Mouse (Mus musculus) midbrain, postnatal 0 days (tissue): ENCODE results near the gene Pfkfb2. TPM values are rescaled to one million over a fixed set of nuclear protein-coding genes. Genes with fewer than 3 reads are reported as not detected.

ENCODE experiments used
- ATAC-seq: fragments of 200-750 bp; cut with Nextera tagmentation; 2 replicates; pipeline ENCODE4 v1.8.0; 2017; ENCODE audit warnings: moderate number of reproducible peaks, mild to moderate bottlenecking, moderate TSS enrichment, moderate library complexity; ENCODE audit not compliant: low FRiP score
- DNase-seq: peaks from one replicate; pipeline ENCODE4 v3.0.0-alpha.2; 2015; ENCODE audit warnings: low spot score
- H3K27ac ChIP-seq: fragments of 300-500 bp; sonication (generic); 2 replicates; pipeline ENCODE4 v1.5.1; 2014; ENCODE audit warnings: low read depth, mild to moderate bottlenecking, low read length, mixed read lengths
- H3K27me3 ChIP-seq: fragments of 300-500 bp; sonication (generic); 2 replicates; pipeline ENCODE4 v1.6.1; 2014; ENCODE audit warnings: low read length, control low read depth, mixed read lengths; ENCODE audit not compliant: insufficient read depth
- H3K36me3 ChIP-seq: fragments of 300-500 bp; sonication (generic); 2 replicates; pipeline ENCODE4 v1.6.1; 2014; ENCODE audit warnings: low read length, control low read depth, mixed read lengths; ENCODE audit not compliant: insufficient read depth
- H3K4me1 ChIP-seq: fragments of 300-500 bp; sonication (generic); 2 replicates; pipeline ENCODE4 v1.6.1; 2014; ENCODE audit warnings: mild to moderate bottlenecking, control low read depth, antibody characterized with exemption, low read length, mixed read lengths; ENCODE audit not compliant: insufficient read depth
- H3K4me2 ChIP-seq: fragments of 300-500 bp; sonication (generic); 2 replicates; pipeline ENCODE4 v1.6.1; 2014; ENCODE audit warnings: low read depth, mild to moderate bottlenecking, low read length, mixed read lengths; ENCODE audit not compliant: poor library complexity, severe bottlenecking
- H3K4me3 ChIP-seq: fragments of 300-500 bp; sonication (generic); 2 replicates; pipeline ENCODE4 v1.5.1; 2014; ENCODE audit warnings: low read depth, mild to moderate bottlenecking, low read length, moderate library complexity
- H3K9ac ChIP-seq: fragments of 300-500 bp; sonication (generic); replicated peaks from 2 replicates; pipeline ENCODE4 v1.6.1; 2014; ENCODE audit warnings: mild to moderate bottlenecking, low read length, moderate library complexity, mixed read lengths; ENCODE audit not compliant: poor library complexity, severe bottlenecking
- H3K9me3 ChIP-seq: fragments of 300-500 bp; sonication (generic); 2 replicates; pipeline ENCODE4 v1.6.1; 2016; ENCODE audit warnings: low read length, control low read depth
- CTCF ChIP-seq: IDR thresholded peaks from 2 replicates; pipeline ENCODE4 v1.5.1; 2016; ENCODE audit warnings: antibody characterized with exemption, mild to moderate bottlenecking
- WGBS: fragments of 180-500 bp; shearing (Covaris S2); extraction: QIAGEN DNeasy Blood & Tissue Kit; methylation state at CpG from one replicate; pipeline ENCODE4 v1.1.7; 2014; 5-methylcytosine and 5-hydroxymethylcytosine counted together
- polyA plus RNA-seq: library from polyadenylated mRNA; unstranded; fragments of >200 nt; fragmentation: Nextera tagmentation; extraction: Ambion mirVana; gene quantifications from 2 replicates; pipeline ENCODE4 v1.2.1, GENCODE M21; 2015
- total RNA-seq: library from RNA; depleted of rRNA; stranded (reverse); fragments of >200 nt; gene quantifications from 2 replicates; pipeline ENCODE4 v1.2.3, GENCODE M21; 2014

Pfkfb2 gene
- total and polyA plus RNA-seq, 2 experiments from 2014 or later = 17.2 to 26.6 TPM

DNA sequence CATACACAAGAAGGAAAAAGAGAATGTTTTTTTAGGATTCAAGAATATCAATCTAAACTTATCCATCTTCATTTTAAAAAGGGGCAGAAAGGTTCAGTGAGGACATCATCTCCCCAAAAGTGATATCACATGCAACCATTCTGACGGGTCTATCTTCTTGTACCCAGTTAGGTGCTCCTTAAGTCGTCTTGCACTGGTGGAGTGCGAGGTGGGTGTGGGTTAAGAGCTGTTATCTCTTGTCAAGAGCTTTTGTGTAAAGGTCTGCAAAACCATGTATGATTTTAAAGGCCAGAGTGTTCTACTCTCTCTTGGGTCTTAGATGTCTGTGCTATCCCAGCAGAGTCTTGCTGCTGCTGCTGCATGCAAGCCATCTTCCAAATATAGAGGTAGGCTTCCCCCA is 17.8 kb upstream of the Pfkfb2 start:
- Histone ChIP-seq H3K9ac (no peak overlapping the region), H3K27me3 (no peaks in the 10 kb centered on the region), H3K27ac (no peak overlapping the region), H3K36me3 (no peaks in the 10 kb centered on the region), H3K4me2 (no peak overlapping the region), H3K4me1 (no peaks in the 10 kb centered on the region), H3K4me3 (no peak overlapping the region), H3K9me3 (no peaks in the 10 kb centered on the region)
- DNase-seq (no peak), ATAC-seq (no peak)
- WGBS = 91% methylated on average over 3 of the region's 3 CpGs
- no peak for TF ChIP-seq CTCF

DNA sequence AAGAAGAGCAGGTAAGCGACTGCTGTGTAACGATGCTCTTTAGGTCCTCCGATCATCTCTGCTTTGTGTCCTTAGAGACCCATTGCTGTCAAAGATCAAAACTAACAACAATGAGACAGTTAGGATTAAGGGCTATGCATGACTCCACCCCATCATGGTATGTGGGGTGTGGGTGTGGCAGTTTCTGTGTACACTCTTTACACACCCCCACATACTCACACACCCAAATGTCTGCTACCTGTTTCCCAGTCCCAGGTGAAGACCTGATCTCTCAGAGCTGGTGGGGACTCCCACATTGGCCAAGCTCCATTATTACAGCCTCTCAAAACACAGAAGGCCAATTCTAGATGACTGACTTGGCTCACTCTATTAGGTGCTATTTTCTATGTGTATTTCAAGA is 16.5 kb upstream of the Pfkfb2 start:
- Histone ChIP-seq H3K27me3 (no peaks in the 10 kb centered on the region), H3K4me3 (no peak overlapping the region), H3K9ac (no peak overlapping the region), H3K4me2 (no peak overlapping the region), H3K36me3 (no peaks in the 10 kb centered on the region), H3K9me3 (no peaks in the 10 kb centered on the region), H3K4me1 (no peaks in the 10 kb centered on the region), H3K27ac (no peak overlapping the region)
- no peak for DNase-seq
- TF ChIP-seq CTCF = no peak
- ATAC-seq = no peak
- 97% methylated on average over 3 of the region's 3 CpGs for WGBS

DNA sequence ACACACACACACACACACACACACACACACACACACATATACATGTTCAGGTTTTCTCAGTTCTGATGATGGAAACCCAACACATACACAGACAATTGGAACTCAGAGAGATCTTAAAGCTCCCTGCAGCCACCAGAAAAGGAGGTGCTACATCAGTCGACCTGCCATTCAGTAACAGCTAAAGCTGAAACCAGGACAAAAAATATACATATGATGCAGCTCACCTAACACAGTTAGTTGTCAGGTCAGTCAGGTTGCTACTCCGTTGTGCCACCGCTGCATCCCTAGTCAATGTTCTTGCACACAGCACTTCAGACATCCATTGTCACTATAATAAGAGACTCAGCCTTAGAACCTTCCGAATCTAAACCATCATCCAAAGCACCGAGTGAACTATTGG is 15.9 kb upstream of the Pfkfb2 start:
- DNase-seq (no peak), ATAC-seq (no peak)

DNA sequence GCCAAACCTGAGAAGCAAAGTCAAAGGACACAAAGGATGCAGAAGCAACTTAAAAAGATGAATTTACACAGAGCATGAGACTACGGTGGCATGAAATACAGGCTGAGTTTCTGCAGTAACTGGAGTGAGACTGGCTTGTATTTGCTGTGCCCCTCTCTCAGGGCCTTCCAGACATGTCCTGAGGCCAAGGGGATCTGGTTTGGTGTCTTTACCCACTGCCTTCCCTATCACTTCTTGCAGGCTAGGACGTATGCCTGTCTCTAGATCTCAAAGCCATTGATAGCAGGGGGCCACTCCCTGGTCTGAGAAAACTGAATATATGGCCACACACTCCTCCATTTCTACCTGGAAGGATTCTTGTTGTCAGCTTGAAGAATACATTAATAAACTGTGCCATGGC is 15.2 kb upstream of the Pfkfb2 start:
- no peak overlapping the region for H3K27ac ChIP-seq
- no peak for TF ChIP-seq CTCF
- H3K4me3 ChIP-seq = no peak overlapping the region
- H3K4me1 ChIP-seq = no peaks in the 10 kb centered on the region
- DNase-seq (no peak), ATAC-seq (no peak)
- no peak overlapping the region for H3K4me2 ChIP-seq
- WGBS = 78% methylated on average over 2 of the region's 2 CpGs
- H3K9ac ChIP-seq = no peak overlapping the region
- H3K9me3 ChIP-seq = no peaks in the 10 kb centered on the region
- H3K27me3 ChIP-seq = no peaks in the 10 kb centered on the region
- H3K36me3 ChIP-seq = no peaks in the 10 kb centered on the region

More for the DNA sequence above, 15.9 kb upstream of the Pfkfb2 start:
- WGBS = 92% methylated on average over 5 of the region's 5 CpGs
- no peak overlapping the region for H3K4me2 ChIP-seq
- no peak for TF ChIP-seq CTCF
- H3K4me1 ChIP-seq = no peaks in the 10 kb centered on the region
- H3K4me3 ChIP-seq = no peak overlapping the region
- no peaks in the 10 kb centered on the region for H3K36me3 ChIP-seq
- H3K9ac ChIP-seq = no peak overlapping the region
- no peaks in the 10 kb centered on the region for H3K27me3 ChIP-seq
- H3K9me3 ChIP-seq = no peaks in the 10 kb centered on the region
- H3K27ac ChIP-seq = no peak overlapping the region

DNA sequence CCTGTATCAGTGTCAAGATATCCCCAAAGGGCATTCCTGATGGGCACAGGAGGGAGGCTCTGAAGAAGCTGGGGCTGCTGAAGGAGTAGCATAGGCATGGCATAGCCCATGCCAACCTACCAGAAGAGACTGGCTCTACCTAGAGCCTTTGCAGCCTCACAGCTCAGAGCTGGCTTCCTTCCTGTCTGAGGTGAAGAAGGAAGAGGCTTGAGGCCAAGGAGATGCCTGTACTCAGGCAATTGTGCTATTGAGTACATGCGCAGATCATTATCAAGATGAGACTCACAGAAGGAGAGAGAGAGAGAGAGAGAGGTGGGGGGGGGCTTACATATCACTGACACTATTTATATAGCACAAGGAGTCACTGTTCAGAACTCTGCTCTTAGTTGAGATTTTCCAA is 14.7 kb upstream of the Pfkfb2 start:
- H3K9me3 ChIP-seq = no peaks in the 10 kb centered on the region
- ATAC-seq = no peak
- 92% methylated on average over 1 of the region's 1 CpGs for WGBS
- no peaks in the 10 kb centered on the region for H3K36me3 ChIP-seq
- no peak overlapping the region for H3K27ac ChIP-seq
- DNase-seq = no peak
- H3K9ac ChIP-seq = no peak overlapping the region
- H3K4me2 ChIP-seq = no peak overlapping the region
- no peak overlapping the region for H3K4me3 ChIP-seq
- no peaks in the 10 kb centered on the region for H3K27me3 ChIP-seq
- no peak for TF ChIP-seq CTCF
- H3K4me1 ChIP-seq = no peaks in the 10 kb centered on the region

DNA sequence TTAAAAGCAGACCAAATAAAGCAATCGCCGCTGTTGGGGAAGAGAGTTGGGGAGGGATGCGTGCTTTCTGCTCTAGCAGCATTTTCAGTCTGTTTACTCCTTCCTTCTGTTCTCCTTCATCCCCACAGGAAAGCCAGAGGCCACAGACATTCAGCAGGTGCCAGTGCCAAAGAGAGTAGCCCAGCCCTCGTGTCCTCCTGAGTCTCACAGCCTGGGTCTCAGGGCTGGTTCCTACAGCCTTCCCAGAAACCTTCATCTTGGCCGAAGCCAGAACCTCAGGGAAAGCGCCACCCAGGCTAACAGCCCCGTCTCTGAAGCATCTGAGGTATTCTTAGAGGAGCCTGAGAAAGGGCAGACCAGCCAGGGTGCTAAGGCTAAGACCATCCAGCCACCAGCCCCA is 13.1 kb upstream of the Pfkfb2 start:
- Histone ChIP-seq H3K27ac (no peak overlapping the region), H3K4me1 (no peaks in the 10 kb centered on the region), H3K9ac (no peak overlapping the region), H3K9me3 (no peaks in the 10 kb centered on the region), H3K4me2 (no peak overlapping the region), H3K4me3 (no peak overlapping the region), H3K27me3 (no peaks in the 10 kb centered on the region), H3K36me3 (no peaks in the 10 kb centered on the region)
- 89% methylated on average over 7 of the region's 7 CpGs for WGBS
- no peak for TF ChIP-seq CTCF
- no peak for ATAC-seq
- DNase-seq = no peak
